Mouse (Mus musculus): ENCODE measurements around the gene Slc38a6. TPM values are rescaled to one million over a fixed set of nuclear protein-coding genes. Genes with fewer than 3 reads are reported as not detected.

Slc38a6 gene
- total and polyA plus RNA-seq, 2 experiments, result 8.6 to 11.2 TPM

- H3K4me3 ChIP-seq (ENCODE audit: insufficient read depth, low read depth, low read length), result no peak overlapping the region
Observed at GRCm38 (mm10) chr12:73344300-73344699, 57.7 kb downstream of the Slc38a6 start.

DNA sequence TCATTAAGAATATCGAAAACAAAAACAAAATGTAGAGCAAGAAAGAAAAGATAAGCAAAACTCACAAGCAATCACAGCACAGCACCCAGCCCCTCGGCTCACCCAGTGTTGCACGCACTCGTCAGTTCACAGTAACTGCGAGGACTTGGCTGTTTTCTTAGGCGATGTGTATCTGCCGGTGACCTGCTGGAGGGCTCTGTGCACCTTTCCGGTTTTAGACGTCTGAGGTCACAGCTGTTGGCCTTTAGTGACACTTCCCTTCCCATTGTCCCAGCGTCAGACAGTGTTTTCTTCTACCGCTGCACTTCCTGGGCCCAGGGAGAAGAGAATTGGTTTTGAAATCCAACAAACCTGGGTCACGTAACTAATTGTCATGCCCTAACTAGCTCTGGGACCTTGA is 58.6 kb downstream of the Slc38a6 start:
- Histone ChIP-seq H3K36me3 (ENCODE audit: control insufficient read depth, insufficient read depth, low read length) (peaks cover 6% of the 10 kb centered on the region; the same call in 1 of the 2 replicates), H3K9ac (ENCODE audit: low read depth, low read length) (no peak overlapping the region), H3K79me2 (ENCODE audit: control insufficient read depth, insufficient read depth, low read length) (no peaks in the 10 kb centered on the region), H3K4me3 (ENCODE audit: insufficient read depth, low read depth, low read length) (no peak overlapping the region), H3K4me1 (ENCODE audit: control insufficient read depth, insufficient read depth, low read length) (peaks cover 3% of the 10 kb centered on the region; the same call in 1 of the 2 replicates), H3K27me3 (ENCODE audit: control insufficient read depth, insufficient read depth, low read length) (no peaks in the 10 kb centered on the region), H3K27ac (replicated peaks; ENCODE audit: insufficient read depth, low read depth, low read length) (no peak overlapping the region)
- no peak for TF ChIP-seq POLR2A (IDR thresholded peaks at IDR 0.05; ENCODE audit: extremely low read depth, insufficient read depth, low read length)
- TF ChIP-seq CTCF (IDR thresholded peaks at IDR 0.05; ENCODE audit: low read depth, low read length), result no peak
- DNase-seq (ENCODE audit: extremely low read depth, low read depth, low spot score), result no peak
- WGBS, result 73% methylated on average over 12 of the region's 12 CpGs

More at GRCm38 (mm10) chr12:73344300-73344699, 57.7 kb downstream of the Slc38a6 start:
- Histone ChIP-seq H3K4me1 (ENCODE audit: control insufficient read depth, insufficient read depth, low read length) (peaks cover 3% of the 10 kb centered on the region; the same call in 1 of the 2 replicates), H3K27ac (replicated peaks; ENCODE audit: insufficient read depth, low read depth, low read length) (no peak overlapping the region), H3K36me3 (ENCODE audit: control insufficient read depth, insufficient read depth, low read length) (peaks cover 6% of the 10 kb centered on the region; the same call in 1 of the 2 replicates), H3K79me2 (ENCODE audit: control insufficient read depth, insufficient read depth, low read length) (no peaks in the 10 kb centered on the region), H3K9ac (ENCODE audit: low read depth, low read length) (no peak overlapping the region), H3K27me3 (ENCODE audit: control insufficient read depth, insufficient read depth, low read length) (no peaks in the 10 kb centered on the region)
- TF ChIP-seq CTCF (IDR thresholded peaks at IDR 0.05; ENCODE audit: low read depth, low read length) (no peak), POLR2A (IDR thresholded peaks at IDR 0.05; ENCODE audit: extremely low read depth, insufficient read depth, low read length) (no peak)
- 94% methylated on average over 4 of the region's 4 CpGs for WGBS
- no peak for DNase-seq (ENCODE audit: extremely low read depth, low read depth, low spot score)

- Histone ChIP-seq H3K27me3 (ENCODE audit: control insufficient read depth, insufficient read depth, low read length) (no peaks in the 10 kb centered on the region), H3K4me3 (ENCODE audit: insufficient read depth, low read depth, low read length) (no peak overlapping the region), H3K9ac (ENCODE audit: low read depth, low read length) (no peak overlapping the region), H3K36me3 (ENCODE audit: control insufficient read depth, insufficient read depth, low read length) (peaks cover 6% of the 10 kb centered on the region), H3K27ac (replicated peaks; ENCODE audit: insufficient read depth, low read depth, low read length) (no peak overlapping the region), H3K4me1 (ENCODE audit: control insufficient read depth, insufficient read depth, low read length) (peaks cover 3% of the 10 kb centered on the region; the same call in 1 of the 2 replicates), H3K79me2 (ENCODE audit: control insufficient read depth, insufficient read depth, low read length) (no peaks in the 10 kb centered on the region)
- no peak for DNase-seq (ENCODE audit: extremely low read depth, low read depth, low spot score)
- 90% methylated on average over 7 of the region's 7 CpGs for WGBS
- TF ChIP-seq POLR2A (IDR thresholded peaks at IDR 0.05; ENCODE audit: extremely low read depth, insufficient read depth, low read length) (no peak), CTCF (IDR thresholded peaks at IDR 0.05; ENCODE audit: low read depth, low read length) (no peak)
Observed at GRCm38 (mm10) chr12:73347202-73347601, 60.6 kb downstream of the Slc38a6 start.

GRCm38 (mm10) chr12:73350466-73350865 is 63.9 kb downstream of the Slc38a6 start:
- TF ChIP-seq POLR2A (IDR thresholded peaks at IDR 0.05; ENCODE audit: extremely low read depth, insufficient read depth, low read length) (no peak), CTCF (IDR thresholded peaks at IDR 0.05; ENCODE audit: low read depth, low read length) (no peak)
- DNase-seq (ENCODE audit: extremely low read depth, low read depth, low spot score), result no peak
- Histone ChIP-seq H3K79me2 (ENCODE audit: control insufficient read depth, insufficient read depth, low read length) (no peaks in the 10 kb centered on the region), H3K4me1 (ENCODE audit: control insufficient read depth, insufficient read depth, low read length) (peaks cover 5% of the 10 kb centered on the region; the same call in 1 of the 2 replicates), H3K27me3 (ENCODE audit: control insufficient read depth, insufficient read depth, low read length) (no peaks in the 10 kb centered on the region), H3K36me3 (ENCODE audit: control insufficient read depth, insufficient read depth, low read length) (peaks cover 3% of the 10 kb centered on the region), H3K4me3 (ENCODE audit: insufficient read depth, low read depth, low read length) (no peak overlapping the region), H3K9ac (ENCODE audit: low read depth, low read length) (no peak overlapping the region), H3K27ac (replicated peaks; ENCODE audit: insufficient read depth, low read depth, low read length) (no peak overlapping the region)
- WGBS, result 87% methylated on average over 7 of the region's 7 CpGs

DNA sequence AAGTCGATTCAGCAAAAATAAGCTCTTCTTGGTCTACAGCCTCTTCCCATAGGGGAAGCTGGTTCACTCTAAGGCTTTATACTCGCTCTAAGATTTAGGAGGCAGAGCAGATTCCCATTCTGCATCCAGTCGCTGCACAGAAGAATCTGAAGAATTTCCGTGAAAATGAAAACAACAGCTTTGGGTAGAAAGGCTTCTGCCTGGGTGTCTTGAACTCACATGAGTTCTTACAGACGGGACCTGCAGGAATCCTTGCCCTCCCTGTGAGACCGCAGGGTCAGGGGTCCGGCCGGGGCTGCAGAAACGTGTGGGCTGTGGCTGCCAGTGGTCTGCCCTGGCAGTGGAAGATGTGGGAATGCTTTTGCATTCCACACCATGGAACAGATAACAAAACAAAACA is 64.4 kb downstream of the Slc38a6 start:
- TF ChIP-seq POLR2A (IDR thresholded peaks at IDR 0.05; ENCODE audit: extremely low read depth, insufficient read depth, low read length) (no peak), CTCF (IDR thresholded peaks at IDR 0.05; ENCODE audit: low read depth, low read length) (no peak)
- DNase-seq (ENCODE audit: extremely low read depth, low read depth, low spot score), result no peak
- no peak overlapping the region; the same call in 1 of the 2 replicates for H3K27ac ChIP-seq (replicated peaks; ENCODE audit: insufficient read depth, low read depth, low read length)

GRCm38 (mm10) chr12:73351746-73352145 is 65.2 kb downstream of the Slc38a6 start:
- no peaks in the 10 kb centered on the region for H3K27me3 ChIP-seq (ENCODE audit: control insufficient read depth, insufficient read depth, low read length)
- whole genome bisulfite sequencing, result 83% methylated on average over 14 of the region's 14 CpGs
- no peak overlapping the region for H3K9ac ChIP-seq (ENCODE audit: low read depth, low read length)
- H3K4me3 ChIP-seq (ENCODE audit: insufficient read depth, low read depth, low read length), result no peak overlapping the region
- H3K79me2 ChIP-seq (ENCODE audit: control insufficient read depth, insufficient read depth, low read length), result no peaks in the 10 kb centered on the region
- H3K27ac ChIP-seq (replicated peaks; ENCODE audit: insufficient read depth, low read depth, low read length), result peak overlapping the region; percentile 31
- peaks cover 5% of the 10 kb centered on the region; the same call in 1 of the 2 replicates for H3K4me1 ChIP-seq (ENCODE audit: control insufficient read depth, insufficient read depth, low read length)
- H3K36me3 ChIP-seq (ENCODE audit: control insufficient read depth, insufficient read depth, low read length), result peaks cover 2% of the 10 kb centered on the region
- no peak for TF ChIP-seq POLR2A (IDR thresholded peaks at IDR 0.05; ENCODE audit: extremely low read depth, insufficient read depth, low read length)
- no peak for DNase-seq (ENCODE audit: extremely low read depth, low read depth, low spot score)

More for the DNA sequence above, 64.4 kb downstream of the Slc38a6 start:
- Histone ChIP-seq H3K27me3 (ENCODE audit: control insufficient read depth, insufficient read depth, low read length) (no peaks in the 10 kb centered on the region), H3K4me3 (ENCODE audit: insufficient read depth, low read depth, low read length) (no peak overlapping the region), H3K4me1 (ENCODE audit: control insufficient read depth, insufficient read depth, low read length) (peaks cover 5% of the 10 kb centered on the region; the same call in 1 of the 2 replicates), H3K79me2 (ENCODE audit: control insufficient read depth, insufficient read depth, low read length) (no peaks in the 10 kb centered on the region), H3K9ac (ENCODE audit: low read depth, low read length) (no peak overlapping the region), H3K36me3 (ENCODE audit: control insufficient read depth, insufficient read depth, low read length) (peaks cover 3% of the 10 kb centered on the region)
- 73% methylated on average over 9 of the region's 9 CpGs for WGBS

Measured in liver, adult 2 months (tissue).